Mouse (Mus musculus): ENCODE data around the gene Gramd1a. TPM values are rescaled to one million over a fixed set of nuclear protein-coding genes. Genes with fewer than 3 reads are reported as not detected.

Gramd1a gene
- total RNA-seq, 4 experiments from 2014 or later = 115 to 132 (median 125) TPM

- DNase-seq (ENCODE audit: low spot score in 2 of 2) = no peak
These were observed 31.3 kb downstream of the Gramd1a start for GRCm38 (mm10) chr7:31124381-31124780.

GRCm38 (mm10) chr7:31123697-31124096 is 32.0 kb downstream of the Gramd1a start:
- no peak for DNase-seq (ENCODE audit: low spot score in 2 of 2)

- DNase-seq (ENCODE audit: low spot score in 2 of 2) = no peak
These were observed 32.8 kb downstream of the Gramd1a start for GRCm38 (mm10) chr7:31122641-31123631.

GRCm38 (mm10) chr7:31119556-31119955 is 36.1 kb downstream of the Gramd1a start:
- DNase-seq (ENCODE audit: low spot score in 2 of 2) = no peak

- DNase-seq (ENCODE audit: low spot score in 2 of 2) = no peak
These were observed 37.2 kb downstream of the Gramd1a start for GRCm38 (mm10) chr7:31118486-31118885.

- peak; percentile 70 to 72 for DNase-seq (ENCODE audit: low spot score in 2 of 2)
These were observed 38.2 kb downstream of the Gramd1a start for GRCm38 (mm10) chr7:31117465-31117864.

GRCm38 (mm10) chr7:31116721-31117145 is 39.0 kb downstream of the Gramd1a start:
- no peak for DNase-seq (ENCODE audit: low spot score in 2 of 2)

- DNase-seq (ENCODE audit: low spot score in 2 of 2) = no peak
These were observed 40.1 kb downstream of the Gramd1a start for GRCm38 (mm10) chr7:31115587-31116043.

GRCm38 (mm10) chr7:31115182-31115581 is 40.5 kb downstream of the Gramd1a start, which contains the start of gene Hpn:
Hpn (minus strand) TSS chr7:31115290.
- no peak for DNase-seq (ENCODE audit: low spot score in 2 of 2)

GRCm38 (mm10) chr7:31114646-31115045 is 41.0 kb downstream of the Gramd1a start:
- DNase-seq (ENCODE audit: low spot score in 2 of 2) = no peak

GRCm38 (mm10) chr7:31113800-31114199 is 41.9 kb downstream of the Gramd1a start:
- DNase-seq (ENCODE audit: low spot score in 2 of 2) = no peak

- no peak for DNase-seq (ENCODE audit: low spot score in 2 of 2)
These were observed 43.7 kb downstream of the Gramd1a start for GRCm38 (mm10) chr7:31112036-31112435.

GRCm38 (mm10) chr7:31110861-31111385 is 44.8 kb downstream of the Gramd1a start:
- no peak for DNase-seq (ENCODE audit: low spot score in 2 of 2)

GRCm38 (mm10) chr7:31109796-31110195 is 45.9 kb downstream of the Gramd1a start:
- DNase-seq (ENCODE audit: low spot score in 2 of 2) = no peak

GRCm38 (mm10) chr7:31109091-31109490 is 46.6 kb downstream of the Gramd1a start:
- no peak for DNase-seq (ENCODE audit: low spot score in 2 of 2)

- DNase-seq (ENCODE audit: low spot score in 2 of 2) = no peak
These were observed 47.9 kb downstream of the Gramd1a start for GRCm38 (mm10) chr7:31107781-31108180.

GRCm38 (mm10) chr7:31106166-31106565 is 49.5 kb downstream of the Gramd1a start:
- DNase-seq (ENCODE audit: low spot score in 2 of 2) = no peak

GRCm38 (mm10) chr7:31105061-31105768 is 50.5 kb downstream of the Gramd1a start:
- DNase-seq (ENCODE audit: low spot score in 2 of 2) = no peak

GRCm38 (mm10) chr7:31100786-31101185 is 54.9 kb downstream of the Gramd1a start:
- no peak for DNase-seq (ENCODE audit: low spot score in 2 of 2)

GRCm38 (mm10) chr7:31099612-31099982 is 56.1 kb downstream of the Gramd1a start:
- no peak for DNase-seq (ENCODE audit: low spot score in 2 of 2)

GRCm38 (mm10) chr7:31098697-31099611 is 56.7 kb downstream of the Gramd1a start:
- no peak for DNase-seq (ENCODE audit: low spot score in 2 of 2)
